Mouse (Mus musculus) testis, adult 2 months (tissue): Measurements from ENCODE around the gene Pde4d.

ENCODE experiments used
- CTCF ChIP-seq: fragments of 200-500 bp; IDR thresholded peaks from 2 replicates; pipeline ENCODE4 v1.5.1; 2012; ENCODE audit warnings: low read depth, mild to moderate bottlenecking, inconsistent platforms, low read length, moderate library complexity; ENCODE audit not compliant: control insufficient read depth, insufficient read depth, insufficient replicate concordance
- POLR2A ChIP-seq: fragments of 200-500 bp; IDR thresholded peaks from 2 replicates; pipeline ENCODE4 v1.6.1; 2012; ENCODE audit warnings: low read depth, mild to moderate bottlenecking, inconsistent platforms, low read length, moderate library complexity; ENCODE audit not compliant: control insufficient read depth

DNA sequence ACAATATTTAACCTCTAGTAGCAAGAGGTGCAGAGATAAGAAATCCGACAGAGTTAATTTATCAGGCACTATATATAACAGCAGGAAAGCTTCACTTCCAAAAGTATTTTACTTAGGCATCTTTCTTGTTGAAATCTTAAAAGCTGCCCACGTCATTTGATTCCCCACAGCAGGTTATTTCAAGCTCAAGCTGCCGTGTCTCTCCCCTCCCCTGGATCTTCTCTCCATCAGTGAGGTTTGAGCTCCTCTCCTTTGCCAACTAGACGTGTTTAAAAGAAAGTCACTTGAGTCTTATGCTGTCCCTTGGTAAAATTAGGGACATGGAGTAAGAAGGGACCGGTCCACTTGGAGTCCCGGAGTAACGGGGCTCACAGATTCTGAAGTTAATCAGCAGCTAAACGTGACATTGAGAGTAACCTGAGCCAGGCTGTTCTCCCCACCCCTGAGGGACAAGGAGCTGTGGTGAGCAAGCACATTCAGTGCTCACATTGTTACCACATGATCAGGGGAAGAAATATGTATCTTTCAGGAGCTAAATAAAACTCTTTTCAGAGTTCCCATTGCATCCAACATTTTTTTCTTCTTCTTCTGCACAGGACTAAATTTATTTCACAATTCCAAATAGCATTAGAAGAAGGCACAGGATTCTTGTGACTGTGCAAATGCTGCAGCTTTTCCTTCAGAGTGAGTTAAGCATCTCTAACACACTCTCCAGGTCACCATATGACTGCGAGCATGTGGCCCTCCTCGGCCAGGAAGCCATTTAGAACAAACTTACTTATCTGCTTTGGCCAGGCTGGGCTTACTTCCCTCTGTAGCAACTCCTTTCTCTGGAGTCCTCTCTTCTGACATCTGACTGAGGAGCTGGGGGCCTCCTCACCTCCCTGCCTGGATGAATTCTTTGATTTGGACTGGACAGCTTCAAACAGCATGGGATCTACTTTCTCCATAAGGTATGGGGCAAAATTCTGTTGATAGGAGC lies at the start of gene Pde4d:
- TF ChIP-seq CTCF: no peak
- TF ChIP-seq POLR2A: no peak
